Mouse (Mus musculus) bone marrow, adult 2 months (tissue): ENCODE results near the gene Nutf2-ps1.

ENCODE experiments used
- CTCF ChIP-seq: fragments of 200-500 bp; IDR thresholded peaks from 2 replicates; pipeline ENCODE4 v1.5.1; 2011; ENCODE audit warnings: low read length, control low read depth; ENCODE audit not compliant: control insufficient read depth, insufficient read depth
- POLR2A ChIP-seq: fragments of 200-500 bp; IDR thresholded peaks from 2 replicates; pipeline ENCODE4 v1.6.1; 2011; ENCODE audit warnings: low read depth, mild to moderate bottlenecking, control low read depth, low read length, borderline replicate concordance; ENCODE audit not compliant: control insufficient read depth

DNA sequence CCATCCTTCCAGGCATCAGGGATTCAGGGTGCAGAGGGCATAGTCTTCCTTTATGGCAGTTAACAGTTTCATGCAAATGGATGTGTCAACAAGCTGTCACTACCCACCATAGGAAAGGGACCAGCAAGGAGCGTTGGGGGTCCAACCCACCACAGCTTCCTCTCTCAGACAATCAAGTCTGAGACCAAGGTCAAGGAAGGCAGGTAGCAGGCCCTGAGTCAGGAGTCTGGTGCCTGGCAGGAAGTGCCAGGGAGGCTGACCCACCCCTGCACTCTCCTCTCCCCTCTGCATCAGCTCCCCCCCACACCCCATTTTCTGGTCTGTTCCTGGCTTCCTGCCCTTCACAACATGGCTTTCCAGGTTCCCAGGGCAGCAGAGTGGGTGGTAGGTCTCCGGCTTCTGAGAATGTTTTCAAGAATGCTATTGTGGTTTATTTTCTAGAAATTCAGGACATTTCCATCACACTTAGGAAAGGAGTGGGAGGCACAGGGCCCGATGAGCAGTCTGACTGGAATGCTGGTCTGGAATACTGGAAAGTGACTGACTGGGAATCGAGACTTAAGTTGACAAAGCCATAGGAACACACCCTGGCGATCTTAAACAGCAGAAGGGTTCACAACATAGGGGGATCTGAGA, 33.8 kb downstream of the Nutf2-ps1 start:
- TF ChIP-seq POLR2A (no peak), CTCF (no peak)
